Mouse (Mus musculus) gastrocnemius, postnatal 14 days (tissue): ENCODE data around the gene Slc25a39. TPM values are rescaled to one million over a fixed set of nuclear protein-coding genes. Genes with fewer than 3 reads are reported as not detected.

Experiments used
- DNase-seq: peaks from one replicate; pipeline ENCODE4 v3.0.0; 2021; ENCODE audit warnings: mixed read lengths
- intact Hi-C: fragments of 180-260 bp; cut with DNase I; formaldehyde crosslinking; loops from one replicate; pipeline ENCODE4 v1.15.1; 2025; ENCODE audit warnings: low total_unique reads
- microRNA-seq, 2 experiments: library from miRNA; unstranded; fragments of <30 nt; microRNA quantifications; one replicate each; pipeline ENCODE4 v1.2.0; 2021
- total RNA-seq, 2 experiments: library from RNA; stranded (reverse); gene quantifications; 2 replicates each; pipeline ENCODE4 v1.2.3; 2021

The Slc25a39 gene
- total RNA-seq, 2 experiments from 2014 or later, result 46.6 to 48.9 TPM

DNA sequence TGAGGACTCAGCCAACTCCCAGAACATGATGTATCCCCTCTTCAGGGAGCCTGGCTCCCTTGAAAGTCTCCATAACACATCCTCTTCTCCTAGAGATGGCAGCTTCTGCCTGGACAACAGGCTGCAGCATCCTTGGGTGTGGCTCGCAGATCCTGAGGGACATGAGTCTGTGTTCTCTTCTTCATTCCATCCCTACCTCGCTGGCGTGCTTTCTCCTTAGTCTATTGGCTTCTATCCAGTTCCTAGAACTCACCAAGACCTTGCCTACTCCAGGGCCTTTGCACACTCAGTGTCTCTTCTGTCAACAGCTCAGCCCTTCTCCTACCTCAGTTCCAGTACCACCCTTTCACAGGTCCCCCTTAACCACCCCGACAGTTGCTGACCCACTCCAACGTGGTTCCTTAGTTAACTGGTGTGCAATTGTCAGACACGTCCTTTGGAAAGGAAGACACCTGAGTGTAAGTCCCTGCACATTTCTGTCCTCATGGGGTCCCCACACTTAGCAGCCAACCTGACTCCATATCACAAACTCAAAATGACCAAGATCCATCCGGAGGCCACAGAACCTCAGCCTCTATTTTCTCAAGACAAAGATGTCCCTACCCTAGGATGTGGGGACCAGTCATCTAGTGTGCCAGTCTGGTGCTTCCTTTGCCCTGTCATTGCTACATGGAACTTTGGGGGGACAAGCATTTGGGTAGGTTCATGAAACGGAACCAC is 45.8 kb downstream of the Slc25a39 start:
- DNase-seq, result no peak
- intact Hi-C loops, result no loop called here

DNA sequence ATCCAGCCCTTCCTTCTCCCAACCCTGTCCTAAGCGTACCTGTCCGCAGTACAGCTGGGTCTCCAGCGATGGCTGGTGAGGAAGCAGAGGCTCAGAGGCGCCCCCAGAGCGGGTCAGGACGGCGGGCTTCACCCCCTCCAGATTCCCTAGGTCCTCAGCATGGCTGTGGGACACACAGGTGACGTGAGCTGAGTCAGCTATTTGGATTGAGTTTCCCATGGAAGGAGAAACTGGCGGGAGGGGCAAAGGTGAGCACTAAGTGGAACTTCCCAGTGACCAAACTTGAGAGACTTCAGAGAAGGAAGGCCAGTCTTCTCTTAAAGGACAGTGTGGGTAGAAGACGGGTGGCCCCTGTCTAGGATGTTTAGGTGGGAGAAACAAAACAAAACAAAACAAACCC is 49.4 kb downstream of the Slc25a39 start:
- intact Hi-C loops, result no loop called here
- DNase-seq, result no peak

DNA sequence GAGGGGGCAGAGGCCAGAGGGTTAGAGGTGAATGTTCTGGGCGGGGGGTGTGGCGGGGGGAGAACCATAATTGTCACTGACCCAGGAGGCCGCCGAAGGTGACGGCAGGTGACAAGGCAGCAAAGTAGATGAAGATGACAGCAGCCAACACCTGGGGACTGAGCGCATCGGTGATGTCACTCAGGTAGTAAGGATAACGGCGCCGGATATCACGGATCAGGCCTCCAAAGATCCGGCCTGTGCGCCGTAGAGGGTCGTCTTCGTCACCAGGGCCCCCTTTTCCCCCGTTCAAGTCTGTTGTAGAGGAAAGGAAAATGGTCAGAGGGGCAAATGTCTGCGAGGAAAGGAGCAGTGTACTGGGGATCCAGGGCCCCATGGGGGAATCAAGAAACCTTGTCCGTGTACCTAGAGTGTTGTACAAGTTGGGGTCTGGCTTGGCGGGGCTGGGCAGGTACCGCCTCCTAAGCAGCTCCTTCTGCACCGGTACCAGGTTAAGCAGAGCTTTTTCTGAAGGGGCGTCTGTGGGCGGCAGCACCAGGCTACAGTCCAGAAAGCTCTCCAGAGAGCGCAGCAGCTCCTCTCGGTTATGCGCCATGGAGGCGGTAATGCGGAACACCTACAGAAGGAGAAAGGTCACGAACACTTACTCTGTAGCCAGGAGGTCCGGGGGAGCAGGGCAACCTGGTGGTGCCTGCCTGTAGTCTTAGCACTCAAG is 51.0 kb downstream of the Slc25a39 start:
- intact Hi-C loops, result no loop called here
- no peak for DNase-seq

DNA sequence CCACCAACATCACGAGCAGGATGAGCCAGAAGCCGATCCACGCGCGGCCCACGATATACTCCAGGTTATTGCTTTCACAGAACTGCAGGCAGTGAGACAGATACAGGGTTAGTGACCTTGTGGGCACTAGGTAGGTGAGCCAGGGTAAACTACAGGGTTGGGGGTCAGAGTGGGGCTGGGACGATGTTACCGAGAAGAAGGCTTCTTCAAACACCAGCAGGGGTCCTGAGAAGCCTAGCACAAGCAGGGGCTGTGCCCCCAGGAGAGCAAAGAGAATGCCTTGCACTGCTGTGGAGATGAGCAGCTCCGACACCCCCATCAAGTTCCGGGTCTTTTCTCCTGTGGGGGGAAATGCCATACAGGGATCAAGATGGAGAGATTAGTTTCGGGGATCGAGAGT is 51.6 kb downstream of the Slc25a39 start:
- intact Hi-C loops, result no loop called here
- DNase-seq, result no peak

DNA sequence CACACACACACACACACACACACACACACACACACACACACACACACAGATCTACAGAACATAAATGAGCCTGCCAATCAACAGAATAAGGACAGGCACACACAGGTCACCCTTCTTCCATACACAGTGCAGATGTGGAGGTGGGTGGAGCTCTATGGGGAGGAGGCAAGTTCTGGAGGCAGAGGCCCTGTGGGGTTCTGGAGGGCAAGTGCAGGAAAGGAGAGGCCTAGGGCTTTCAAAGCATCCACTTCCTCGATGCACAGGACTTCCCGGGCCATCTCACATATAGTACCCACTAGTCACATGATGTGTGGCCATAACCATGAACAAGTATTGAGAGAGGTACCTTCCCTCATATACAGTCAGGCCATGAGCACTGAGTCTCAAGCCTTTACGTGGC is 52.2 kb downstream of the Slc25a39 start:
- intact Hi-C loops, result no loop called here
- DNase-seq, result no peak

DNA sequence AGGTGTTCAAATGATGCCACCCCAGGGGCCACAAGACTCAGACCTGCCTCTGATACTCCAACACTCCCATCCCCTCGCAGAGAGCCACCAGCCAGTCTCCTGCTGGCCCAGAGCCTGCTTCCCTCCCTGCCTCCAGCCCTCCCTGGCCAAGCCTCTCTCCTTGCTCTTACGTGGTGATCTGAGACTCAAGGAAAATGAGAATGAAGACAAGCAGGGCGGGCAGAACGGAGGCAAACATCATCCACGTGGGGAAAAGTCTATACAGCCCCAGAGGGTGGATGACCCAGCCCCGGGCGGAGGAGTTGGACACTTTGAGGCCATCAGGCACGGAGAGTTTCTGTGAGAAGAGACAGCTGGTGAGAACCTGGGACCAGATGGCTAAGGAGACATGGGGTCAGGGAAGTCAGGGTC is 54.7 kb downstream of the Slc25a39 start:
- no peak for DNase-seq
- intact Hi-C loops, result loop anchor here (5.0 kb wide), 1 partner anchor 34 kb away; no protein-coding TSS in a partner anchor

Small RNA genes lying within 50 kb of the gene (microRNA-seq; reads per million reads assigned to microRNA genes)
- 0 reads per million in 2 experiments for gene Mir6930

Other genes with a start within 250 kb of the Slc25a39 start
- gene Lsm12, start 222.7 kb downstream of the Slc25a39 start, total RNA-seq, result 10 to 100 TPM; 69.9 to 76.0 TPM
- gene G6pc3, start 218.3 kb downstream of the Slc25a39 start, total RNA-seq, result 10 to 100 TPM; 36.1 to 36.2 TPM
- 10 to 100 TPM; 59.5 to 65.6 TPM for gene Hdac5, start 177.8 kb downstream of the Slc25a39 start, total RNA-seq
- under 1 TPM; 0.11 to 0.47 TPM for gene BC030867, start 159.1 kb downstream of the Slc25a39 start, total RNA-seq
- gene Asb16, start 139.2 kb downstream of the Slc25a39 start, total RNA-seq, result 10 to 100 TPM; 58.9 to 61.2 TPM
- gene Tmub2, start 123.0 kb downstream of the Slc25a39 start, total RNA-seq, result 10 to 100 TPM; 14.8 to 14.9 TPM
- 10 to 100 TPM; 15.9 to 17.5 TPM for gene Atxn7l3, start 111.3 kb downstream of the Slc25a39 start, total RNA-seq
- gene Ubtf, start 88.2 kb downstream of the Slc25a39 start, total RNA-seq, result 10 to 100 TPM; 38.2 to 45.5 TPM
- gene Slc4a1, start 41.7 kb downstream of the Slc25a39 start, total RNA-seq, result 1 to 10 TPM in 1 of 2 experiments, under 1 TPM in 1; 0.59 to 1.5 TPM
- under 1 TPM; 0.66 to 0.90 TPM for gene Rundc3a, start 14.5 kb downstream of the Slc25a39 start, total RNA-seq
- 10 to 100 TPM; 57.2 to 63.7 TPM for gene Grn, start 22.4 kb upstream of the Slc25a39 start, total RNA-seq
- 1 to 10 TPM; 6.2 to 7.3 TPM for gene Fam171a2, start 39.7 kb upstream of the Slc25a39 start, total RNA-seq
- gene Itga2b, start 62.2 kb upstream of the Slc25a39 start, total RNA-seq, result 1 to 10 TPM; 1.6 to 2.5 TPM
- gene Gpatch8, start 148.4 kb upstream of the Slc25a39 start, total RNA-seq, result 10 to 100 TPM; 21.1 to 27.7 TPM
- gene Gm11627, start 171.5 kb upstream of the Slc25a39 start, total RNA-seq, result under 1 TPM; 0.38 to 0.66 TPM
- 1 to 10 TPM; 3.6 to 7.3 TPM for gene Fzd2, start 196.4 kb upstream of the Slc25a39 start, total RNA-seq